Mouse (Mus musculus) testis, adult 2 months (tissue): ENCODE results near the gene Bco1.

ENCODE experiments used
- CTCF ChIP-seq: fragments of 200-500 bp; IDR thresholded peaks from 2 replicates; pipeline ENCODE4 v1.5.1; 2012; ENCODE audit warnings: low read depth, mild to moderate bottlenecking, inconsistent platforms, low read length, moderate library complexity; ENCODE audit not compliant: control insufficient read depth, insufficient read depth, insufficient replicate concordance
- POLR2A ChIP-seq: fragments of 200-500 bp; IDR thresholded peaks from 2 replicates; pipeline ENCODE4 v1.6.1; 2012; ENCODE audit warnings: low read depth, mild to moderate bottlenecking, inconsistent platforms, low read length, moderate library complexity; ENCODE audit not compliant: control insufficient read depth

DNA sequence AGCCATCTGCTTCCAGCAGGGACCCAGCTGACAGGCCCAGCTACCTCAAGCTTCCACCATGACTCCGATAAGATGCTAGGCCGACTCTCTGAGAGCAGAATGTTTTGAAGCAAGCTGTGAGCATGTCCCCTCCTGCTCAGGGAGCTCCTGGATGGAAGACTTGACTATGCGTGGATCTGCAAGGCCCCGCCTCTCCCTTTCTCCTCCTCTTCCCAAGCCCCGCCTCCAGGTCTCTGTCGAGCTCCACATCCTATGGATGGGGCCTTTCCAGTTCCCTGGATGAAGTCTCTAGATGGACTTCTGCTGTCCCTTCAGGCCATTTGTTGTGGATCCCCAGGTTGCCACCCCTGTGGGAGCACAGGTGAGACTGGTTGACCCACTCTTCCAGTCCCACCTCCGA is 36.6 kb upstream of the Bco1 start:
- TF ChIP-seq POLR2A: no peak
- no peak for TF ChIP-seq CTCF
